Mouse (Mus musculus): ENCODE data around the gene Alg11.

The Alg11 gene

DNA sequence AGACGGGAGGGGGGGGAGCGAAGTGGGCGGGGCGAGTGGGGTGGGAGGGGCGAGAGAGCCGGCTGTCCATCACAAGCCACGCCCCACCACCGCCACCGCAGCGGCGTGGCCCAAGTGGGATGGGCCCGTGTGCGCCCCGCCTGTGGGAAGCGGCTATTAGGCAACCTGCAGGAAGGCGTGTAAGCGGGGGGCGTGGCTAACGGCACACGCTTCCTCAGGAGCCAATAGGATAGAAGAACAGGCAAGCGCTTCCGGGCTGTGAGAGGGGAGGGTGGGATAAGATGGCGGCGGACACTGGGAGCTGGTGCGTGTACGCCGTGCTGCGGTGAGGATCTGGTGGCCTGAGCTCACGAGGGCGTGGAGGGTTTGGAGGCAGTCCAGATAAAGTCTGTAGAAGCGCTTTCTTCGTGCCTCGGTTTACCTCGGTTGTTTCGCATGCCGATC, at the start of gene Alg11:
TSS of gene Alg11 (plus strand) at position 276 of the 444 bp plus-strand sequence.
- Histone ChIP-seq H3K9me3 (ENCODE audit: low read length) (peaks cover 3% of the 10 kb centered on the region; the same call in 1 of the 2 replicates), H3K36me3 (ENCODE audit: insufficient read depth, low read length) (peaks cover 38% of the 10 kb centered on the region), H3K4me1 (replicated peaks; ENCODE audit: low read depth, low read length) (peaks cover 23% of the 10 kb centered on the region), H3K27me3 (ENCODE audit: insufficient read depth, low read length) (peaks cover 38% of the 10 kb centered on the region), H3K4me3 (replicated peaks; ENCODE audit: low read length) (peak within 1 kb of the TSS; percentile 94)
- TF ChIP-seq CTCF (conservative IDR thresholded peaks at IDR 0.05; ENCODE audit: low read length) = no peak
- no peak for TF ChIP-seq POU5F1 (IDR thresholded peaks at IDR 0.05; ENCODE audit: borderline replicate concordance, low read length)
- no peak for TF ChIP-seq NANOG (IDR thresholded peaks at IDR 0.05; ENCODE audit: borderline replicate concordance, low read length)

DNA sequence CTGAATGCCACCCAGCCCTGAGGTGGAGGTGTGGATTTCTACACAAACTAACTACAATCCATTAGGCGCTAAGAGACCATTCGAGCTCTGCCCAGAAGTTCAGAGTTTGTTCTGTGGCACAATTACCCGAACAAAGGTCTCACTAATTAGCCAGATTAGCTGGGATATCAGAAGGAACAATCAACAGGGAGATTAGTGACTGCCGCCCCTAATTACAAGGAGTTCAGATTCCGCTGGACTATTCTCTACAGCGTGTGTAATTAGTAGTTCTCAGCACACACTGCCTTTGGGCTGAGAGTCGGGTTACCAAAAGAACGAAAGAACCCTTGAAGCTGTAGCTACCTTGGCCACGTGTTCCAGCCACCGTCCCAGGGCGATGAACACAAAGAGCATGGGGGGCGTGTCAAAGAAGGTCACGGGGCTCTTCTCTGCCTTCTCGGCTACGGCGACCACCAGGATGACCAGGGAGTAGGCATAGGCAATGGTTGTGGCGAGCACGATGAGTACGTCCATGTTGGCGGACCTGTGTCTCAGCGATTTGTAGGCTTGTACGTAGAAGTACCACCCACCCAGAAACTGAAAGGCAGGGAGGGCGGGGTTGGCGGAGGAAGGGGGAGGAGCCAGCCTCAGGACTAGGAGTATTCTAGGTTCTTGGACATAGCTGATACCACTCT, 47.4 kb upstream of the Alg11 start:
- TF ChIP-seq POU5F1 (IDR thresholded peaks at IDR 0.05; ENCODE audit: borderline replicate concordance, low read length) = no peak
- no peak for TF ChIP-seq CTCF (conservative IDR thresholded peaks at IDR 0.05; ENCODE audit: low read length)
- TF ChIP-seq NANOG (IDR thresholded peaks at IDR 0.05; ENCODE audit: borderline replicate concordance, low read length) = peak; percentile 67
- H3K4me1 ChIP-seq (replicated peaks; ENCODE audit: low read depth, low read length) = peaks cover 10% of the 10 kb centered on the region
- H3K9me3 ChIP-seq (ENCODE audit: low read length) = no peaks in the 10 kb centered on the region
- no peak overlapping the region for H3K4me3 ChIP-seq (replicated peaks; ENCODE audit: low read length)
- peaks cover 19% of the 10 kb centered on the region for H3K27me3 ChIP-seq (ENCODE audit: insufficient read depth, low read length)
- no peaks in the 10 kb centered on the region for H3K36me3 ChIP-seq (ENCODE audit: insufficient read depth, low read length)

DNA sequence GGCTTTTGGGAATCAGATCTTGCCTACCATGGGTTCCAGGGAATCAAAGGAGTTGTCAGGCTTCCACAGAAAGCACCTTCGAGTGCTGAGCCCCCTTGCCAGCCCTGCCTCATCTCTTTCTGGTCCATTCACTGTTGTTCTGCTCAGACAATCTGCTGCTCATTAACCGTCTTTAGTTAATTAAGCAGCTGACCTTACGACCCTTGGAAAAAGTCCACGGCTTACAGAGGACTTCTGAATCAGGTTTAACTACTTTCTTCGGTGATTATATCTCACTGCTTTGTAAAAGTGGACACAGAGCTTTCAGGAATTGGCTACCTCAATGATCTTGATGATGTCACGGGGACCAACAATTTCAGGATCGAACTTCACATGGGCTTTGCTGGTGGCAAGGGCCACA, 42.8 kb upstream of the Alg11 start:
- TF ChIP-seq POU5F1 (IDR thresholded peaks at IDR 0.05; ENCODE audit: borderline replicate concordance, low read length) (no peak), NANOG (IDR thresholded peaks at IDR 0.05; ENCODE audit: borderline replicate concordance, low read length) (no peak), CTCF (conservative IDR thresholded peaks at IDR 0.05; ENCODE audit: low read length) (no peak)
- H3K36me3 ChIP-seq (ENCODE audit: insufficient read depth, low read length) = no peaks in the 10 kb centered on the region
- no peak overlapping the region for H3K4me3 ChIP-seq (replicated peaks; ENCODE audit: low read length)
- H3K9me3 ChIP-seq (ENCODE audit: low read length) = no peaks in the 10 kb centered on the region
- peaks cover 7% of the 10 kb centered on the region for H3K4me1 ChIP-seq (replicated peaks; ENCODE audit: low read depth, low read length)
- H3K27me3 ChIP-seq (ENCODE audit: insufficient read depth, low read length) = peaks cover 12% of the 10 kb centered on the region

DNA sequence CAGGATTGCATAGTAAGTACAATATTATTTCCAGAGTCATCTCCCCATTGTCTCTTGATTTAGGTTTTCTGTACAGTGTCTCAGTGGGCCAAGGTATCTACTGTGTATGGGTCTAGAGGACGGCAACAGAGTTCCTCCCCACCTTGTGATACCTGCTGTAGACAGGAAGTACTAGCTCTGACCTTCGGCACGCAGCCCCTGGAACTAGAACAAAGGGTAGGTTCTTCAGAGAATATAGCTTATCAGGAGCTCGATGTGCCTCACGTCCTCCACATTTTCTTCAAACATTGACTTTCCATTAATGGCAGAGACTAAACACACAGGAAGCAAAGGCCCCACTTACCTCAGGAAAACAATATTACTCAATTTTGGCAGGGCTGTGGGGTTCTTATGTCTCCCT, 41.0 kb upstream of the Alg11 start:
- Histone ChIP-seq H3K4me3 (replicated peaks; ENCODE audit: low read length) (no peak overlapping the region), H3K9me3 (ENCODE audit: low read length) (no peaks in the 10 kb centered on the region), H3K36me3 (ENCODE audit: insufficient read depth, low read length) (no peaks in the 10 kb centered on the region), H3K27me3 (ENCODE audit: insufficient read depth, low read length) (peaks cover 10% of the 10 kb centered on the region), H3K4me1 (replicated peaks; ENCODE audit: low read depth, low read length) (no peaks in the 10 kb centered on the region; the same call in 1 of the 2 replicates)
- no peak for TF ChIP-seq POU5F1 (IDR thresholded peaks at IDR 0.05; ENCODE audit: borderline replicate concordance, low read length)
- no peak for TF ChIP-seq NANOG (IDR thresholded peaks at IDR 0.05; ENCODE audit: borderline replicate concordance, low read length)
- TF ChIP-seq CTCF (conservative IDR thresholded peaks at IDR 0.05; ENCODE audit: low read length) = no peak

DNA sequence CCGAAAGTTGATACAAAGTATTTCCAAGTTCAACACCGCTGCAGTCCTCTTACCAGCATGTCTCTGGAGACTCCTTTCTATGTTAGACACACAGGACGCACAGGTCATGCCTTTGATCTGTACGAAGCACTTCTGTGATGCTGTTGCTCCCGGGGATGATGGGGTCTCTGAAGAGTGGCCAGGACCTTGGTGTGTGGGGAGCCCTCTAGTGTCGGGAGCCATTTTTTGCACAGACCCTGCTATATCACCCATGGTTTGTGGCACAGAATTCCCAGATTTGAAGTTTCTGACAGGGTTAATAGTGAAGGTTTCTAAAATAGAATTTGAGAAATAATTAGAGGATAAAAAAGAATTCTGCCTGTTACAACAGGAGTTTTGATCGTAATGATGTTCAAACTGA, 38.3 kb upstream of the Alg11 start:
- H3K4me3 ChIP-seq (replicated peaks; ENCODE audit: low read length) = no peak overlapping the region
- H3K27me3 ChIP-seq (ENCODE audit: insufficient read depth, low read length) = 0 out of 2 replicates have a peak, but pooled peaks cover 4% of the 10 kb centered on the region
- peak; percentile 34 for TF ChIP-seq CTCF (conservative IDR thresholded peaks at IDR 0.05; ENCODE audit: low read length)
- TF ChIP-seq NANOG (IDR thresholded peaks at IDR 0.05; ENCODE audit: borderline replicate concordance, low read length) = no peak
- H3K36me3 ChIP-seq (ENCODE audit: insufficient read depth, low read length) = no peaks in the 10 kb centered on the region
- H3K4me1 ChIP-seq (replicated peaks; ENCODE audit: low read depth, low read length) = no peaks in the 10 kb centered on the region
- no peaks in the 10 kb centered on the region for H3K9me3 ChIP-seq (ENCODE audit: low read length)

DNA sequence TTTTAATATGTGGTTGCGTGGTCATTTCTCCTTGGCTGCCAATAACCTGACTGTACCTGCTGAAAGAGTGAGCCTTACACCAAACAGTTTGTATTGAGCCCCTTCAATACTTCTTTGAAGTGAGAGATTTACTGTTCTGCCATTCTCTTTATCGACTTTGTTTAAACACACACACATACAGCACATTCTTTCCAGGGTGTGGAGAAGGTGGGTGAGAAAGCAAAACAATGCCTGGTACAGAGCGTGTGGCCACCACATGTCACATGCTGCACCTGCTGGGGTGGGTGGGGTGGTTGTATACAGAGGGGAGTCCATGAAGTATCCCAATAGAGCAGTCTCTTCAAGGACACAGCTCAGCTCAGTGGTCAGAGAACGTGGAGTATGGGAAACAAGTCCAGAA, 35.3 kb upstream of the Alg11 start:
- Histone ChIP-seq H3K4me3 (replicated peaks; ENCODE audit: low read length) (no peak overlapping the region), H3K9me3 (ENCODE audit: low read length) (peaks cover 7% of the 10 kb centered on the region), H3K27me3 (ENCODE audit: insufficient read depth, low read length) (0 out of 2 replicates have a peak, but pooled peaks cover 4% of the 10 kb centered on the region), H3K4me1 (replicated peaks; ENCODE audit: low read depth, low read length) (no peaks in the 10 kb centered on the region), H3K36me3 (ENCODE audit: insufficient read depth, low read length) (no peaks in the 10 kb centered on the region)
- TF ChIP-seq NANOG (IDR thresholded peaks at IDR 0.05; ENCODE audit: borderline replicate concordance, low read length) (no peak), POU5F1 (IDR thresholded peaks at IDR 0.05; ENCODE audit: borderline replicate concordance, low read length) (no peak)

DNA sequence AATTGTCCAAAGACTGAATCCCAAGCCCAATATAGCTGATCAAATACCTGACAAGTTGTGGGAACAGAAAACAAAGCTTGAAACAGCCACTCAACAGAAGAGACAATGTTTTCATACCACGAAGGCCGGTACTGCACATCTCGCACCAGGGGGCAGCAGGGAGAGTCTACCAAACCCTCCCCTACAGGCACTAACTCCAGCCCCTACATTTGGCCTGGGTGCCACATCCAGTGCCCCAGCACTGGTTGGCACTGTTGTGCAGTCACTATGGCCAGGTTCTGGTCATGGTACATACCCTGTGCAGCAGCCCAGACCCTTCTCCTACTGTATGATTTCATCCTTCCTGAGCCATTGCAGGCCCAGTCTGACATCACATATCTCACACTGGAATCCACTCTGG, 31.5 kb upstream of the Alg11 start:
- Histone ChIP-seq H3K27me3 (ENCODE audit: insufficient read depth, low read length) (0 out of 2 replicates have a peak, but pooled peaks cover 4% of the 10 kb centered on the region), H3K4me1 (replicated peaks; ENCODE audit: low read depth, low read length) (no peaks in the 10 kb centered on the region), H3K9me3 (ENCODE audit: low read length) (peaks cover 7% of the 10 kb centered on the region), H3K36me3 (ENCODE audit: insufficient read depth, low read length) (no peaks in the 10 kb centered on the region), H3K4me3 (replicated peaks; ENCODE audit: low read length) (no peak overlapping the region)
- TF ChIP-seq POU5F1 (IDR thresholded peaks at IDR 0.05; ENCODE audit: borderline replicate concordance, low read length) (no peak), CTCF (conservative IDR thresholded peaks at IDR 0.05; ENCODE audit: low read length) (0 out of 2 replicates have a peak, but pooled peaks have one; percentile 11), NANOG (IDR thresholded peaks at IDR 0.05; ENCODE audit: borderline replicate concordance, low read length) (no peak)

DNA sequence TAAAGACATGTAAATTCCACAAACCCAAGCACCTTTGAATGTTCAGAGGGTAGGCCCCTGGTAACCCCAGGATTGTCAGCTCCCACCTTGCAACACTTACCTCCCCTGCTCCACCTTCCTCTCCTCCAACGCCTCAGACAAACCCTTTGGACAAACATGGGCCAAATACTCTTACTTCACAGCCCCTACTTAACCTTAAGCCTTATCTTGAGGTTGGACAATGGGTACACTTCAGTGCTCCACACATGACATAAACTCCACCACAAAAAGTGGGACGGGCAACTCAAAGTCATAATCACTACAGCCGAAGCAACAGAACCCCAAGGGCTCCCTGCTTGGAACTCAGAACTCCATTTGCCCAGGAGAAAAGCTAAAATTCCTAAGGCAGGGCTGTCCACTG, 29.5 kb upstream of the Alg11 start:
- TF ChIP-seq NANOG (IDR thresholded peaks at IDR 0.05; ENCODE audit: borderline replicate concordance, low read length) (no peak), CTCF (conservative IDR thresholded peaks at IDR 0.05; ENCODE audit: low read length) (no peak), POU5F1 (IDR thresholded peaks at IDR 0.05; ENCODE audit: borderline replicate concordance, low read length) (no peak)
- Histone ChIP-seq H3K4me3 (replicated peaks; ENCODE audit: low read length) (no peak overlapping the region), H3K36me3 (ENCODE audit: insufficient read depth, low read length) (no peaks in the 10 kb centered on the region), H3K9me3 (ENCODE audit: low read length) (peaks cover 7% of the 10 kb centered on the region), H3K4me1 (replicated peaks; ENCODE audit: low read depth, low read length) (no peaks in the 10 kb centered on the region), H3K27me3 (ENCODE audit: insufficient read depth, low read length) (0 out of 2 replicates have a peak, but pooled peaks cover 3% of the 10 kb centered on the region)

DNA sequence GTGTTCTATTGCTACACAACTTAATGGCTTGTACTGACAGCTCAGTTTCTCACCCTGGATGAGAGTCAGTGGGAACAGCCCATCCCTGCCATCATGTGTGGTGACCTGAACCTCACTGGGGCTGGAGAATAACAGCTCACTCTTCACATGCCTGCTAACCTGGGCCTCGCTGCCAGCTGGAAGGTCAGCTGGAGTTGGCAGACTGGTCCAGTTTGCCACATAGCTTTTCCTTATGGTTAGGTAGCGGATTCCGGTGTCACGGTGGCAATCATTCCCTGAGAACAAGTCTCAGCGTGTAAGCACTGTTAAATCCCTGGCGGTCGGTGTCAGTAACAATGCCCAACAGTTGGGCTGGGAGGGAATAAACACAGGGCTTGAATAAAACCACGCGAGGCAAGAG, 24.4 kb upstream of the Alg11 start:
- H3K27me3 ChIP-seq (ENCODE audit: insufficient read depth, low read length) = peaks cover 16% of the 10 kb centered on the region
- no peak for TF ChIP-seq CTCF (conservative IDR thresholded peaks at IDR 0.05; ENCODE audit: low read length)
- TF ChIP-seq NANOG (IDR thresholded peaks at IDR 0.05; ENCODE audit: borderline replicate concordance, low read length) = no peak
- no peak for TF ChIP-seq POU5F1 (IDR thresholded peaks at IDR 0.05; ENCODE audit: borderline replicate concordance, low read length)
- H3K36me3 ChIP-seq (ENCODE audit: insufficient read depth, low read length) = no peaks in the 10 kb centered on the region
- H3K4me1 ChIP-seq (replicated peaks; ENCODE audit: low read depth, low read length) = peaks cover 13% of the 10 kb centered on the region
- no peaks in the 10 kb centered on the region for H3K9me3 ChIP-seq (ENCODE audit: low read length)
- H3K4me3 ChIP-seq (replicated peaks; ENCODE audit: low read length) = no peak overlapping the region

Measured in E14TG2a.4 (cell line).